8 mouse cellular contexts compared by ENCODE assay signal in genomic region chr13:21896549-21897244, GRCm38 (mm10). TPM values are rescaled to one million over a fixed set of nuclear protein-coding genes. Genes with fewer than 3 reads are reported as not detected.
DNase-seq lines count a peak whose midpoint lies in the region; ATAC-seq and TF ChIP-seq lines count a peak whose summit lies in the region.

No protein-coding gene starts in this region.

- H3K9me3 ChIP-seq in lung, embryonic 15.5 days, result no peaks in the 10 kb centered on the region
- no peaks in the 10 kb centered on the region for H3K9me3 ChIP-seq in hindbrain, embryonic 12.5 days (replicated peaks)
- H3K9me3 ChIP-seq in limb, embryonic 11.5 days (ENCODE audit: control insufficient read depth, low read length), result no peaks in the 10 kb centered on the region

- DNase-seq in lung, adult 18-20 months, result no peak
- peak; percentile 94 for DNase-seq in embryo, embryonic 10 days (ENCODE audit: low spot score)
- peak; percentile 95 for DNase-seq in limb, embryonic 11.5 days (ENCODE audit: low spot score)
- DNase-seq in Muller cell, postnatal 12 days (ENCODE audit: inconsistent ontology term), result no peak
- DNase-seq in thymus, postnatal 10 days (ENCODE audit: low spot score in 2 of 2), result no peak

- no peak for TF ChIP-seq CTCF in olfactory bulb, adult 2 months (IDR thresholded peaks at IDR 0.05; ENCODE audit: insufficient read depth, low read depth, low read length)

- TF ChIP-seq POLR2A in olfactory bulb, adult 2 months (IDR thresholded peaks at IDR 0.05; ENCODE audit: insufficient read depth, low read depth, low read length), result no peak

- H3K27me3 ChIP-seq in lung, embryonic 15.5 days, result no peaks in the 10 kb centered on the region
- H3K27me3 ChIP-seq in hindbrain, embryonic 12.5 days, result peaks cover 7% of the 10 kb centered on the region; the same call in 1 of the 2 replicates
- H3K27me3 ChIP-seq in limb, embryonic 11.5 days (ENCODE audit: control insufficient read depth, insufficient read depth, low read length), result no peaks in the 10 kb centered on the region

- H3K9ac ChIP-seq in lung, embryonic 15.5 days, result no peak overlapping the region
- H3K9ac ChIP-seq in hindbrain, embryonic 12.5 days, result peak overlapping the region; percentile 60
- peak overlapping the region; percentile 12 for H3K9ac ChIP-seq in limb, embryonic 11.5 days (ENCODE audit: low read length)

- H3K4me1 ChIP-seq in lung, embryonic 15.5 days, result no peaks in the 10 kb centered on the region
- H3K4me1 ChIP-seq in hindbrain, embryonic 12.5 days, result no peaks in the 10 kb centered on the region
- H3K4me1 ChIP-seq in limb, embryonic 11.5 days (ENCODE audit: control insufficient read depth, insufficient read depth, low read length), result no peaks in the 10 kb centered on the region; the same call in 1 of the 2 replicates
- no peaks in the 10 kb centered on the region for H3K4me1 ChIP-seq in olfactory bulb, adult 2 months (ENCODE audit: control insufficient read depth, insufficient read depth, low read length)

- H3K27ac ChIP-seq in lung, embryonic 15.5 days, result no peak overlapping the region
- H3K27ac ChIP-seq in hindbrain, embryonic 12.5 days, result peak overlapping the region; percentile 78
- H3K27ac ChIP-seq in limb, embryonic 11.5 days (replicated peaks; ENCODE audit: low read depth, low read length), result no peak overlapping the region
- H3K27ac ChIP-seq in olfactory bulb, adult 2 months (ENCODE audit: insufficient read depth, low read depth, low read length), result no peak overlapping the region

- peak overlapping the region; percentile 33 for H3K4me3 ChIP-seq in lung, embryonic 15.5 days
- peak overlapping the region; percentile 48 for H3K4me3 ChIP-seq in hindbrain, embryonic 12.5 days
- peak overlapping the region; percentile 35 for H3K4me3 ChIP-seq in limb, embryonic 11.5 days (ENCODE audit: low read depth, low read length)
- H3K4me3 ChIP-seq in olfactory bulb, adult 2 months (ENCODE audit: insufficient read depth, low read depth, low read length), result peak overlapping the region; percentile 80

- H3K4me2 ChIP-seq in lung, embryonic 15.5 days, result peak overlapping the region; percentile 52
- peak overlapping the region; percentile 56 for H3K4me2 ChIP-seq in hindbrain, embryonic 12.5 days (replicated peaks)
- H3K4me2 ChIP-seq in limb, embryonic 11.5 days (ENCODE audit: low read depth, severe bottlenecking), result peak overlapping the region; percentile 42

- WGBS in lung, embryonic 15.5 days, result 7% methylated on average over 24 of the region's 24 CpGs
- 6% methylated on average over 24 of the region's 24 CpGs for WGBS in hindbrain, embryonic 12.5 days
- WGBS in limb, embryonic 11.5 days, result 6% methylated on average over 24 of the region's 24 CpGs
- WGBS in olfactory bulb, adult 2 months, result 10% methylated on average over 24 of the region's 24 CpGs

- no peaks in the 10 kb centered on the region for H3K36me3 ChIP-seq in lung, embryonic 15.5 days
- no peaks in the 10 kb centered on the region for H3K36me3 ChIP-seq in hindbrain, embryonic 12.5 days
- H3K36me3 ChIP-seq in limb, embryonic 11.5 days (ENCODE audit: control insufficient read depth, insufficient read depth, low read length), result no peaks in the 10 kb centered on the region

- peak; percentile 64; the same call in 1 of the 2 replicates for ATAC-seq in lung, embryonic 15.5 days (ENCODE audit: borderline replicate concordance, extremely low read depth, low FRiP score, low TSS enrichment)
- peak; percentile 97 for ATAC-seq in hindbrain, embryonic 12.5 days (ENCODE audit: low FRiP score)
- ATAC-seq in limb, embryonic 11.5 days (ENCODE audit: insufficient number of reproducible peaks, low FRiP score, low TSS enrichment, low read depth), result peak; percentile 94

RNA-seq across cellular contexts. Expression of gene Zfp184, which starts 48.2 kb away (rescaled TPM):
- 11.6 and 13.3 TPM in 2 replicates for polyA plus RNA-seq in lung, embryonic 15.5 days (2015; fragmentation: Nextera tagmentation; extraction: Ambion mirVana)
- polyA plus RNA-seq in hindbrain, embryonic 12.5 days (2016; fragmentation: Nextera tagmentation; extraction: Ambion mirVana), result 19.1 and 20.5 TPM in 2 replicates
- polyA plus RNA-seq in limb, embryonic 11.5 days (2014; fragmentation: Nextera tagmentation; extraction: Ambion mirVana), result 26.9 and 28.8 TPM in 2 replicates
- not detected in 2 replicates for polyA plus RNA-seq in olfactory bulb, adult 2 months (2012; ENCODE audit: insufficient read depth, insufficient read length, low replicate concordance, missing spikeins)

Comparison
In these comparisons a context has a peak if more than half of its experiments do, and no peak if none do; other contexts are left out.
1. DNase-seq: peak in embryo, embryonic 10 days (single experiment) and limb, embryonic 11.5 days (single experiment); none in lung, adult 18-20 months (0 of 2), Muller cell, postnatal 12 days (single experiment) and thymus, postnatal 10 days (0 of 2).
2. RNA of gene Zfp184, which starts 48.2 kb away (polyA plus RNA-seq): 26.9 to 28.8 TPM in limb, embryonic 11.5 days, 19.1 to 20.5 TPM in hindbrain, embryonic 12.5 days and 11.6 to 13.3 TPM in lung, embryonic 15.5 days; not detected in olfactory bulb, adult 2 months; every median in the first group is over 10 times any median in the second.
3. Peak in every context shown above with its lines, with median percentiles within 50 percentile points of each other: ATAC-seq, H3K4me2 ChIP-seq and H3K4me3 ChIP-seq.